Mouse (Mus musculus): Measurements from ENCODE around the gene Ccdc103.

The Ccdc103 gene

DNA sequence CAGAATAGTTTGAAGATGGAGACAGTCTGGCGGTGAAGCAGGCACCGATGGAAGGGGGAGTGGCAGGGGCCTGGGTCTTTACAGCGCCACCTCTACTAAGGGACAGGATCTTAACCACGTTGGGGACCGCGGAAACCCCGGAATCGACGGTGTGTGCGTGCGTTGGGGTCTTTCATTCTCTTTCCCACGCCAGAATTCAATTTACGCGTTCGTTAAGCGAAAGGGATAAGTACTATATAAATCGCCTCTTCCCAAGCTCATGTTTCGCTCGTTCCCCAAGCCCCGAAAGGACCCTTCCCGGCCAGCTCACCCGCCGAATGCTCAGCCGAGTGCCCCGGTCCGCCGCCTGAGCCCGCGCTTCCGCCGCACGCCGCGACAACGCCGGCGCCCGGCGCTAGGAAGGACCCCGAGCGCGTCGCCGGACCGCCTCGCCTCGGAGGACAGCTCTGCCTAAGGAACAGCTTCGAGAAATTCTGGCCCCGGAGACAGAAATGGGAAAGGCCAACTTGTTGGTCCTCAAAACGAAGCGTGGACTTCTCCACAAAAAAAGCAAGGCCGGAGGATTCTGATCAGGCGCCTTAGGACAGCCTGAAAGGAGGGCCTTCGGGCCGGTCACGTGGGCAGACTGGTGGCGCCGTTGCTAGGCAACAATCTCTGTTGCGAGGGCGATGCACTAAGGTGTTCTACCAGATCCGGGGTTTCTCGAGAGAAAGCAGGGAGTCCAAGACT, at the start of gene Ccdc103, which contains the start of gene Eftud2:
Gene Ccdc103, plus strand, starts transcription at position 620 of the 729 bp plus-strand sequence.
Gene Eftud2, minus strand, starts transcription at position 401 of the 729 bp plus-strand sequence.
- DNase-seq (ENCODE audit: low spot score in 2 of 2), result peak; percentile 88 to 93

DNA sequence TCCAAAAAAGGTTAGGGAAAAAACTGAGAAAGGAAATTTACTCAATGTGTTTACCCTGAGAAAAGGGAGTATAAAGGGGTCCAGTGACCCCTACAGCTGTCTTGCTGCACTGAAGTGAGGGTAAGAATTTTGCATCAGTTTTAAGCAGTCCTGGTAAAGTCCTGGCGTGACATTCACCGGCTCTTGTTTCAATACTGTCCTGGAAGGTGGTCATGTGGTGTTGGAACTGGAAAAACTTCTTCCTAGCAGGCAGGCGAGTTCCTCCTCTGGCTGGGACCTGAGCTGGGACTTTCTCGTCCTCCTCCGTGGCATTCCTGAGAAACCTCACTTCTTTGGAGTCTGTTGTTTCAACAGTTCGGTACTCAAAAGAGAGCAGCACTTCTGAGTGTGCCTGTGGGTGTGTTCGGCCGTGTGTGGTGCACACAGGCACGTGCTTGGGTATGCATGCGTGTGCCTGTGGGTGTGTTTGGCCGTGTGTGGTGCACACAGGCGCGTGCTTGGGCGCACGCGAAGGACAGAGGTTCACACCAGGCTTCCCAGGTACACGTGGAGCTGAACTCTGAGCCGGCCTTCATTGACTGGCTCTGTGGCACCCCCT, 48.2 kb upstream of the Ccdc103 start:
- DNase-seq (ENCODE audit: low spot score in 2 of 2), result no peak

GRCm38 (mm10) chr11:102834219-102834618, 46.8 kb upstream of the Ccdc103 start:
- no peak for DNase-seq (ENCODE audit: low spot score in 2 of 2)

DNA sequence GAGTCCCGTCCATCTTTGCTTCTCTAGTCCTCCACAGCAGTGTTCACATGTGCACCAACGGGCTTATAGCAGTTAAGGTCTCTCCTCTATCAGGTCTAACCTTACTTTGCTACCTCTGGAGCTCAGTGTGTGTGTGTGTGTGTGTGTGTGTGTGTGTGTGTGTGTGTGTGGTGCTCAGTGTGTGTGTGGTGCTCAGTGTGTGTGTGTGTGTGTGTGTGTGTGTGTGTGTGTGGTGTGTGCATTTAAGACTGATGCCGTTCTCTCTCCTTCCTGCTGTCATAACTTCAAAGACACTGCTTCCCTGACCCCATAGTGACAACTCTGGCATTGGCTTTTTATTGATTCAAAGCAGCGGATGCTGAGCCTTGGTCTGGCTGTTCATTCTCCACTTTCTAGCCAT, 45.5 kb upstream of the Ccdc103 start, which contains the start of gene Higd1b:
Gene Higd1b, plus strand, starts transcription at position 301 of the 400 bp plus-strand sequence.
- no peak for DNase-seq (ENCODE audit: low spot score in 2 of 2)

DNA sequence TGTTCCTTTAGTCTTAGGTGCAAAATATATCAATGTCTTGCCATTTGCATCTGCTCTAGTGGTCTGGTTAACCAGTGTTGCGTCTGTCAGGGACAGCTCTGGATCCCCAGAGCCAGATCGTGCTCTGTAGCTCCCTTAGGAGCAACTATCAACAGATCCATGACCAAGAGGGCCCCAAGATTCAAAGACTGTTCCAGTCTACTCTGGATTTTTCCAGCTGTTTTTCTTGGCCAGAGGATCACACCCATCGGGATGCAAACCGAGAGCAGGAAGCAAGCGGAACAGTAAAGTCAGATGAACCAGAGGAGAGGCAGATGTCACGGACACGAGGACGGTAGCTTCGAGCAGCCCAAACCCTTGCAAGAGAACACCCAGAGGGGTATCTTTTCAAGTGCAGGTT, 44.9 kb upstream of the Ccdc103 start:
- DNase-seq (ENCODE audit: low spot score in 2 of 2), result no peak

DNA sequence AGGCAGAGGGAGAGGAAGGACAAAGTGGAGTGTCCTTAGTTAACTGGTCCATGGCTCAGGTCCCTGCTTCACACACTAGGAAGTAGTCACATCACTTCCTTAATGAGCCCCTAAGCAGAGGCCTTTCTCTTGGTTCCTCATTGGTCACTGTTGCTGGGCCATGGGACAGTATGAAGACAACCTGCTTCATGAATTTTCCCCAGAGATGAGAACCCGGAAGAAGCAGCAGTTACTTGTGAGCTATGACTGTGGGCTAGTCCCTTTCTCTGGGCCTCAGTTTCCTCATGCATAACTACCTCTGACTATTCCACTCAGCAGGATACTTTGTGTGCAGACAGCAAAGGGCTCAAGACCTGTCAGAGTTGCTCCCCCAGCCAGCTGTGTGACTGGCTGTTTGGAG, 43.6 kb upstream of the Ccdc103 start:
- DNase-seq (ENCODE audit: low spot score in 2 of 2), result no peak

- no peak for DNase-seq (ENCODE audit: low spot score in 2 of 2)
Measured at GRCm38 (mm10) chr11:102838126-102838525, 42.9 kb upstream of the Ccdc103 start.

DNA sequence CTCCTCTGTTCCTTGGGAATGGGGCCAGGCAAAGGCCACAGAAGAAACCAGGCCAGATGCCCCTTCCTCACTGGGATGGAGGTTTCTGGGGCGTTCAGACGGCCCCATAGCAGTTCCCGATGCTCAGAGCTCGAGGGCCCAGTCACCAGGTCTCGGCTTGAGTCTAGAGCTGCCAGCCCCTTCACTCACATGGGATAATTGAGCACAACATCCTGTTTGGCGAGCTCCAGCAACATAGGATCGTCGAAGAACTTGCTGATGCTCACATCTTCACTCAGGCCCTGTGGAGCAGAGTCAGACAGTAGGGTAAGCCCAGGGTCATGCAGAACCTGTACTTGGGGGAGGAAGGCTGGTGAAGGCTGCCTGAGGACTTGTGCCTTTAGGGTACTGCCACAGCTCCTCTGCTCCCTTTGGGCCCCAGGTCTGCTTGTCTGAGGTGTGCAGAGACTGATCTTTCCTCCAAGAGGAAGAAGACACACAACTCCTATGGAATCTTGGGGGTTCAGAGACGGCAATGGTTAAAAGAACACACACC, 42.3 kb upstream of the Ccdc103 start:
- DNase-seq (ENCODE audit: low spot score in 2 of 2), result no peak

- no peak for DNase-seq (ENCODE audit: low spot score in 2 of 2)
Measured at GRCm38 (mm10) chr11:102845926-102846325, 35.1 kb upstream of the Ccdc103 start.

DNA sequence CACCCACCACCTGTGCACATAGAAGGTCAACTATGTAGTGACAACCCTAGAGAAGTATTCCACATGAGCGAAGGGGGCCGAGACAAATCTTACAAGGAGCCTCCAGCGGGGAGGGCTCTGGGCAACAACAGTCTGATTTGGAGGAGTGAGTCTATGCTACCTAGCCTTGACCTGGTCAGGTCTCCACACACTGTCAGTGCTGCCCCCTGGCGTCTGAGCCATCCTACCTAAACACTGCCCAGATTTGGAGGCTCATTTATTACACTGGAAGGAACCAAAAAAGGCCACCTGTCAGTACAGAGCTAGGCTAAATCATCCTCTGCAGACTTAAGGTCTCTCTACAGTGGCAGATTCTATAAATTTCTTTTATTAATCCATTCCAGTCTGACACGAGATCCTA, 29.1 kb upstream of the Ccdc103 start:
- DNase-seq (ENCODE audit: low spot score in 2 of 2), result peak; percentile 8 to 9

GRCm38 (mm10) chr11:102853760-102854159, 27.2 kb upstream of the Ccdc103 start:
- DNase-seq (ENCODE audit: low spot score in 2 of 2), result no peak

GRCm38 (mm10) chr11:102855941-102856340, 25.1 kb upstream of the Ccdc103 start:
- DNase-seq (ENCODE audit: low spot score in 2 of 2), result no peak

- no peak for DNase-seq (ENCODE audit: low spot score in 2 of 2)
Measured at GRCm38 (mm10) chr11:102858951-102859350, 22.1 kb upstream of the Ccdc103 start.

DNA sequence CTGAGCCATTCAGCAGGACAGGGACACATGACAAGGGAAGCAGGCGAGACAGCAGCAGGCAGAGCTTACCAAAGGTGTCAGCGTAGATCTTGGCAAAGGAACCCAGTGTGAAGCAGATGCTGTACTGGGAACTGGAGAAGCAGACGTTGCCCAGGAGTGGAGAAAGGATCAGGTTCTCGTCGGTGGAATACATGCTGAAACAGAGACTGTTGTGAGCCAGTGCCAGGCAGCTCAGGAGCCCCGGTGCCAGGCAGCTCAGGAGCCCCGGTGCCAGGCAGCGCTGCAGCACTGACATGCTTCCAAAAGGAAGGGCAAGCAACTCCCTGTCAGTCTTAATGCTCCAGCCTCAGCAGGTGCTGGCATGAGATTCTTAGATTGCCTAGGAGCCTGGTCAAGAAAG, 21.1 kb upstream of the Ccdc103 start:
- no peak for DNase-seq (ENCODE audit: low spot score in 2 of 2)

- DNase-seq (ENCODE audit: low spot score in 2 of 2), result peak in 1 of 2 experiments; percentile 28
Measured at GRCm38 (mm10) chr11:102864272-102864671, 16.7 kb upstream of the Ccdc103 start.

DNA sequence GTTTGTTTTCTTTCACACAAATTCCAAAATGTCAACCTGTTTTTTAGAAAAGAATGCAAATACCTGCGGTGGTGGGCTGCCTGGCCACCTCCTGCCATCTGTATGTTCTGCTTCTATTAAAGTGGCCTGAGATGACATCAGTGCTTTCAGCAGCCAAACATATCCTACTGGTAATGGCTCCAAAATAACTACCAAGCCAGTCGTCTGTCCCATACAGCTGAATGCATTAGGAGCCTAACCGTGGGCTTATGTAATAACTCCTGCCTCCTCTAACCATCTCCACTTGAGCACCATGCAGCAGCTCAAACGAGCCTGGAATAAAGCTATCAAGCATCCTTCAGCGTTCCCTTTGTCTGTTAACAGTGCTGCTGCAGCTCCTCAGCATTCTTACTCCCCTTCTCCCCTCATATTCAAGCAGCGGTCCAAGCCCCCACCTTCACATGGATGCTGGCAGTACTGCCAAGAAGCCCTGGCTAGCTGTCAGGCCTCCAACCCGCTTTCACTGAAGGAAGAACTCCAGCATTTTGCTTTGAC, 6.1 kb upstream of the Ccdc103 start:
- DNase-seq (ENCODE audit: low spot score in 2 of 2), result no peak

DNA sequence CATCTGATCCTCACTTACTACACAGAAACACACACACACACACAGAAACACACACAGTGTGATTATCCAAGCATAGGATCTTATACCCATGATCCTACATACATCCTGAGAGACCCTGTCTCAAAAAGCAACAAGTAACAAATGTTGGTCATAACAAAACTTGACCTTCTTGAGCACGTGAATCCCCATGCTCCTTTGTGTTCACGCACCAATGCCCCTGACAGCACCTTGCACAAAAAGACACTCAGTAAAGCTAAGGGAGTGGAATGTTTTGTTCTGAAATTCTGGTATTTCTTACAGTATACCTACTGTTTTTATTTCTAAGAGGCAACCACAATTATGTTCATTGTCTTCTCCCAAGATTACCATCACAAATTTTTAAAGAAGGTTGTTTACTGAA, 1.4 kb upstream of the Ccdc103 start:
- DNase-seq (ENCODE audit: low spot score in 2 of 2), result no peak

GRCm38 (mm10) chr11:102881314-102882198, 552 bp downstream of the Ccdc103 start:
- no peak for DNase-seq (ENCODE audit: low spot score in 2 of 2)

GRCm38 (mm10) chr11:102884616-102885219, 3.7 kb downstream of the Ccdc103 start, which contains the start of gene Fam187a:
Gene Fam187a, plus strand, starts transcription at chr11:102885169.
- DNase-seq (ENCODE audit: low spot score in 2 of 2), result no peak

DNA sequence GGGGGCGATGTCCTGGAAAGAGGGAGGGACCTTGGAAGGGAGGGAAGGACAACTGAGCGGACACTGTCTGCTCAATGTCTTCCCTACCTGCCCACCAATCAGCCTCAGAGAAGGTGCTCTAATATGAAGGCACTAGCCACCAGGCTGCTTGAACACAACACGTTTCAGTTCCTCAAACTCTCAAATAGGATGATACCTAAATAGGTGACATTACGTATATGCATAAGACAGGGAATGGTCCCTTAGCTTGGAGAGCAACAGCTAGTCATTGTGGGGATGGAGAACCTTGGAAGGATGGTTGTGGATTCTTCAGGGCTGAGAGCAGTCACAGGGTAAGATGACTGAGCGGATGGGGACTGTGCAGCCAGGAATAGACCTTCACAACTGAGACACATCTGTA, 6.4 kb downstream of the Ccdc103 start:
- no peak for DNase-seq (ENCODE audit: low spot score in 2 of 2)

- DNase-seq (ENCODE audit: low spot score in 2 of 2), result no peak
Measured at GRCm38 (mm10) chr11:102888135-102888534, 7.1 kb downstream of the Ccdc103 start.
